Mouse (Mus musculus): ENCODE results near the gene Slc5a1. TPM values are rescaled to one million over a fixed set of nuclear protein-coding genes. Genes with fewer than 3 reads are reported as not detected.
A peak's percentile ranks its signal among the peaks of the same experiment; 100 is the strongest.

The Slc5a1 gene
- polyA plus RNA-seq, 1 experiment, result 214 TPM

GRCm38 (mm10) chr5:33144025-33144424, 40.0 kb downstream of the Slc5a1 start:
- no peak for DNase-seq (ENCODE audit: low read depth, low spot score)

GRCm38 (mm10) chr5:33146837-33147236, 42.8 kb downstream of the Slc5a1 start:
- 91% methylated on average over 9 of the region's 9 CpGs for WGBS
- no peak for DNase-seq (ENCODE audit: low read depth, low spot score)

More at GRCm38 (mm10) chr5:33144025-33144424, 40.0 kb downstream of the Slc5a1 start:
- 40% methylated on average over 5 of the region's 5 CpGs for WGBS

- DNase-seq (ENCODE audit: low read depth, low spot score), result no peak
- 72% methylated on average over 6 of the region's 6 CpGs for WGBS
Measured at GRCm38 (mm10) chr5:33147691-33148090, 43.7 kb downstream of the Slc5a1 start.

GRCm38 (mm10) chr5:33193567-33193966, 89.5 kb downstream of the Slc5a1 start:
- WGBS, result 20% methylated on average over 7 of the region's 7 CpGs
- DNase-seq (ENCODE audit: low read depth, low spot score), result no peak

GRCm38 (mm10) chr5:33195246-33195852, 91.3 kb downstream of the Slc5a1 start:
- WGBS, result 68% methylated on average over 9 of the region's 9 CpGs
- no peak for DNase-seq (ENCODE audit: low read depth, low spot score)

GRCm38 (mm10) chr5:33200071-33200470, 96.1 kb downstream of the Slc5a1 start:
- WGBS, result 51% methylated on average over 1 of the region's 1 CpGs
- DNase-seq (ENCODE audit: low read depth, low spot score), result no peak

- 39% methylated on average over 13 of the region's 13 CpGs for WGBS
- no peak for DNase-seq (ENCODE audit: low read depth, low spot score)
Measured at GRCm38 (mm10) chr5:33201697-33202096, 97.7 kb downstream of the Slc5a1 start.

GRCm38 (mm10) chr5:33202516-33203170, 98.6 kb downstream of the Slc5a1 start:
- DNase-seq (ENCODE audit: low read depth, low spot score), result no peak
- 75% methylated on average over 13 of the region's 13 CpGs for WGBS

- DNase-seq (ENCODE audit: low read depth, low spot score), result no peak
- 69% methylated on average over 6 of the region's 6 CpGs for WGBS
Measured at GRCm38 (mm10) chr5:33203171-33203565, 99.1 kb downstream of the Slc5a1 start.

GRCm38 (mm10) chr5:33203691-33204242, 99.7 kb downstream of the Slc5a1 start:
- WGBS, result 5% methylated on average over 9 of the region's 9 CpGs
- peak; percentile 40 for DNase-seq (ENCODE audit: low read depth, low spot score)

GRCm38 (mm10) chr5:33204284-33204683, 100.3 kb downstream of the Slc5a1 start:
- no peak for DNase-seq (ENCODE audit: low read depth, low spot score)
- 63% methylated on average over 7 of the region's 7 CpGs for WGBS

GRCm38 (mm10) chr5:33206328-33206727, 102.3 kb downstream of the Slc5a1 start:
- 87% methylated on average over 7 of the region's 7 CpGs for WGBS
- no peak for DNase-seq (ENCODE audit: low read depth, low spot score)

GRCm38 (mm10) chr5:33207136-33207535, 103.1 kb downstream of the Slc5a1 start:
- no peak for DNase-seq (ENCODE audit: low read depth, low spot score)
- 42% methylated on average over 9 of the region's 9 CpGs for WGBS

- DNase-seq (ENCODE audit: low read depth, low spot score), result no peak
- WGBS, result 63% methylated on average over 14 of the region's 14 CpGs
Measured at GRCm38 (mm10) chr5:33208533-33209245, 104.7 kb downstream of the Slc5a1 start.

- DNase-seq (ENCODE audit: low read depth, low spot score), result no peak
- 75% methylated on average over 3 of the region's 3 CpGs for WGBS
Measured at GRCm38 (mm10) chr5:33210515-33210914, 106.5 kb downstream of the Slc5a1 start.

GRCm38 (mm10) chr5:33211254-33211653, 107.2 kb downstream of the Slc5a1 start:
- no peak for DNase-seq (ENCODE audit: low read depth, low spot score)
- 63% methylated on average over 5 of the region's 5 CpGs for WGBS

Other genes starting within 250 kb of the Slc5a1 start
- gene Prr14l, start 250.0 kb upstream of the Slc5a1 start, polyA plus RNA-seq (2012; rRNA removed), result 4.2 and 10.1 TPM in 2 replicates
- 8.8 and 10.6 TPM in 2 replicates for gene Depdc5, start 240.5 kb upstream of the Slc5a1 start, polyA plus RNA-seq (2012; rRNA removed)
- gene Ywhah, start 85.4 kb upstream of the Slc5a1 start, polyA plus RNA-seq (2012; rRNA removed), result 188 and 199 TPM in 2 replicates
- gene Spon2, start 114.2 kb downstream of the Slc5a1 start, polyA plus RNA-seq (2012; rRNA removed), result 53.9 and 56.0 TPM in 2 replicates
- 276 and 349 TPM in 2 replicates for gene Ctbp1, start 170.8 kb downstream of the Slc5a1 start, polyA plus RNA-seq (2012; rRNA removed)
- gene Maea, start 231.3 kb downstream of the Slc5a1 start, polyA plus RNA-seq (2012; rRNA removed), result 104 and 125 TPM in 2 replicates